Mouse (Mus musculus) common myeloid progenitor, adult 5-6 weeks (primary cell): ENCODE results near the gene Cdkn3. TPM values are rescaled to one million over a fixed set of nuclear protein-coding genes. Genes with fewer than 3 reads are reported as not detected.
"Not testable (repeated sequence)": the region's sequence is repeated elsewhere in the genome, so short reads cannot be mapped to it uniquely, and the experiment has no call there.

Source experiments
- ATAC-seq: replicated peaks from 2 replicates; pipeline ENCODE4 v1.8.0; 2016; ENCODE audit warnings: low read depth, mild to moderate bottlenecking, moderate TSS enrichment, inconsistent platforms; ENCODE audit not compliant: poor library complexity, severe bottlenecking
- total RNA-seq: library from RNA; stranded (forward); fragments of 200-1000, 187-1606 nt; gene quantifications from 2 replicates; pipeline ENCODE4 v1.2.3, GENCODE M21; 2017

The Cdkn3 gene
- total RNA-seq, result 22.3 and 30.2 TPM in 2 replicates

GRCm38 (mm10) chr14:46760355-46761029 is at the start of gene Cdkn3:
Cdkn3 (plus strand) TSS chr14:46760541.
- peak; percentile 99 for ATAC-seq

GRCm38 (mm10) chr14:46718483-46718922 is 41.8 kb upstream of the Cdkn3 start:
- no peak for ATAC-seq

- ATAC-seq, result peak; percentile 71
Observed at GRCm38 (mm10) chr14:46722031-46722430, 38.3 kb upstream of the Cdkn3 start.

- peak; percentile 80 for ATAC-seq
Observed at GRCm38 (mm10) chr14:46723828-46724227, 36.5 kb upstream of the Cdkn3 start.

- no peak for ATAC-seq
Observed at GRCm38 (mm10) chr14:46724941-46725340, 35.4 kb upstream of the Cdkn3 start.

- ATAC-seq, result no peak
Observed at GRCm38 (mm10) chr14:46725743-46726142, 34.6 kb upstream of the Cdkn3 start.

- ATAC-seq, result no peak
Observed at GRCm38 (mm10) chr14:46734262-46734661, 26.1 kb upstream of the Cdkn3 start.

GRCm38 (mm10) chr14:46734761-46735455 is 25.4 kb upstream of the Cdkn3 start:
- no peak for ATAC-seq

- no peak for ATAC-seq
Observed at GRCm38 (mm10) chr14:46736366-46736765, 24.0 kb upstream of the Cdkn3 start.

GRCm38 (mm10) chr14:46737346-46737745 is 23.0 kb upstream of the Cdkn3 start:
- ATAC-seq, result not testable (repeated sequence)

- ATAC-seq, result peak; percentile 58
Observed at GRCm38 (mm10) chr14:46742674-46743073, 17.7 kb upstream of the Cdkn3 start.

GRCm38 (mm10) chr14:46745413-46745812 is 14.9 kb upstream of the Cdkn3 start:
- ATAC-seq, result no peak

- ATAC-seq, result not testable (repeated sequence)
Observed at GRCm38 (mm10) chr14:46754371-46754770, 6.0 kb upstream of the Cdkn3 start.

- no peak for ATAC-seq
Observed at GRCm38 (mm10) chr14:46755851-46756250, 4.5 kb upstream of the Cdkn3 start.

GRCm38 (mm10) chr14:46757736-46758135 is 2.6 kb upstream of the Cdkn3 start:
- no peak for ATAC-seq

- ATAC-seq, result peak; percentile 8
Observed at GRCm38 (mm10) chr14:46759970-46760354, 379 bp upstream of the Cdkn3 start.

GRCm38 (mm10) chr14:46761186-46761585 is 845 bp downstream of the Cdkn3 start:
- ATAC-seq, result peak; percentile 22; the same call in 1 of the 2 replicates

- no peak for ATAC-seq
Observed at GRCm38 (mm10) chr14:46767116-46767515, 6.8 kb downstream of the Cdkn3 start.

GRCm38 (mm10) chr14:46770036-46770435 is 9.7 kb downstream of the Cdkn3 start:
- no peak for ATAC-seq

- ATAC-seq, result no peak
Observed at GRCm38 (mm10) chr14:46778756-46779155, 18.4 kb downstream of the Cdkn3 start.

- ATAC-seq, result no peak
Observed at GRCm38 (mm10) chr14:46779217-46779616, 18.9 kb downstream of the Cdkn3 start.
